Mouse (Mus musculus) natural killer cell, adult 2 months (primary cell): ENCODE measurements at regions not wholly inside any gene's neighbourhood (a gene's known extent, or its start where the extent isn't known, plus 50 kb on each side); places are given as distances from the start of the nearest gene placed in this dataset.

Source experiments
- DNase-seq, 2 experiments: peaks; one replicate each; pipeline ENCODE4 v3.0.0; 2022; ENCODE audit warnings: low spot score in 2 of 2

DNA sequence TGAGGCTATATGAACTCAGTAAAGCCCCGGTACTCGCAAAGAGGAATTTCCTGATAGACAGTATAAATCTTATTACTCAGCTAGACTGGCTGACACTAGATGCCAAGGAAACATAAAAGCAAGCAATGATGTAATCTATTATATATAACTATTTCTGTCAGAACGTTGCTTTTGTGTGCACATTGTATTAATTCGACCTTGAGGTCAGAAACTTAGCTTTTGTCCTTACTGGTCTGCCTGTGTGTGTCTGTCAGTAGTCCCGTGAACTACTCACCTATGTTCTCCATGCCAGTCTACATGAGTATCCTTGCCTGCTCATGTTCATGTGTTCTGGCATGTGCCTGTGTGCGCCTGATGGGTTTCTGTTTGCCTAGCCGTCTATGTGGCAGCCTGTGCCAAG is 70.5 kb downstream of the Tmx1 start:
- no peak for DNase-seq

DNA sequence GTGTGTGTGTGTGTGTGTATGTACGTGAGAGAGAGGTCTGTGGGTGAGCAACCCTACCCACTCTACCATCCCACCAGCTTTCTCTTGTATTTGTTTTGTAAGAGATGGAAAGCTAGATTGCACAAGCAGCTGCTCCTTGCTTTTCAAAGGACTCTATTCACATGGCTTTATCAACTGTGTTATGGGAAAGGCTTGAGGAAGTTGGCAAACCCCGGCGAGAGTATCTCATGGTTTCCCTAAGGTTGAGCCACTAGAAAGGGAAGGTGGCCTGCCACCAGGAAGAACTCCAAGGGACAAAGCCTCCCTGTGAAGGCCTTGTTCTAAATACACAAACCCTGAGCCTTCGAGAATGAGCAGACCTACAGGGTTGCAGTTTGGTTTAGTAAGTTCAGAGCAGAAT is 71.8 kb downstream of the Tmx1 start:
- no peak for DNase-seq

DNA sequence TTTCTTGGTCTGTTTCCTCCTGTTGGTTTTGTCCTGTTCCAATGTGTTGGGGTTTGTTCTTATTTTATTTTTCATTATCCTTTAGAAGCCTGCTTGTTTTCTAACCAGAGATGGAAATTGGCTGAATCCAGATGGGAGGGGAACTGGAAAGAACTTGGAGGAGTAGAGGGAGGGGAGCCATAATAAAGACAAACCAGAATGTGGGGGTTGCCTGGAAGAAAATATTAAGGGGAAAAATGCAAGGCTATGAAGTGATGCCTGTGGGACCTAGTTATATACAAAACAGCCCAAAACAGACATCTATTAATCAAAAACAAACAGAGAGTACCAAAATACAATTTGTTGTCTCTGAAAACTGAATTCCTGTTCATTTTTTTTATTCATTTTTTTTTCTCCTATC is 78.8 kb downstream of the Tmx1 start:
- no peak for DNase-seq

- DNase-seq, result no peak
These were observed 79.3 kb downstream of the Tmx1 start for GRCm38 (mm10) chr12:70532225-70532624.

GRCm38 (mm10) chr12:70532843-70533242 is 79.9 kb downstream of the Tmx1 start:
- no peak for DNase-seq

DNA sequence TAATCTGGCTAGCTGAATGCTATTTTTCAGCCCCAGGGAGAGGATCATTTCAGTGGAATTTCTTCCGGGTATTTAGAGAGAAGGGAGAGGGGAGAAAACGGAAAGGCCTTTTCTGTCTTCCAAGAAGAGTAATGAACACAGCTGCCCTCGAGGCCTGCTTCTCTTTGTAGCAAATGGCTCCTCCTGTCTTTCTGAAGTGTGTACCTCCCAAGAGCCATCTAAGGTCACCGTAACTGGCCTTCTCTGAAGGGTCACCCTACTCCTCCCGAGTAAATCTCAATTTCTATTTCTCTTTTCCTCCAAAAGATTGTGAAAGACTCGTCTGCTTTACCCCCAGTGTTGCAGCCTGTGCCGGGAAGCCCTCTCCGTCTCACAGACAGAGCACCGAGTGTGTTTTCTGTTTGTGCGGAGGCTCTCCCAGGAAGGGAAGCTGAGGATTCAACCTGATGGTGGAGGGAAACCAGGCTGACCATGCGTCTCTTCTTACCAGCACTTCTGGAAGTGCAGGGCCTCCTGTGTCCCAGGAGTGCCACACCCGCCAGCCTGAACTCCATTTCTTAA is 80.6 kb downstream of the Tmx1 start:
- DNase-seq, result no peak

DNA sequence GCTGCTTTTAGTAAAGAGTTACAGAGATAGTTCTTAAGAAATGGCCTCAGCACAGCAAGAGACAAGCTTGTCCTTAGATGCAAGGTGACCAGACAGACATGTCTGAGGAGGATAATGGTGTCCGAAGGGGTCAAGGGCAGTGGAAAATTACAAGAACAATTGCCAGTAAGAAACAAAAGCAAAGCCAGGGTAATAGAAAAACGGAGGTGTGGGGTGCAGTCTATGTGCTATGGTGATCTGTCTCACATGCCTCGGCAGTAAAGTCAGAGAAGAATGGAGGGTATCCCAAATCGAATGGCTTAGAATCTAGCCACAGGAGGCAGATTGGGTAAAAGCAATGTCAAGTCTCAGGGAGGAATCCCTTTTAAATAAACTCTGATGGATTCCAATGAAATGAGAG is 86.2 kb downstream of the Tmx1 start:
- no peak for DNase-seq

- no peak for DNase-seq
These were observed 87.0 kb downstream of the Tmx1 start for GRCm38 (mm10) chr12:70539856-70540255.

DNA sequence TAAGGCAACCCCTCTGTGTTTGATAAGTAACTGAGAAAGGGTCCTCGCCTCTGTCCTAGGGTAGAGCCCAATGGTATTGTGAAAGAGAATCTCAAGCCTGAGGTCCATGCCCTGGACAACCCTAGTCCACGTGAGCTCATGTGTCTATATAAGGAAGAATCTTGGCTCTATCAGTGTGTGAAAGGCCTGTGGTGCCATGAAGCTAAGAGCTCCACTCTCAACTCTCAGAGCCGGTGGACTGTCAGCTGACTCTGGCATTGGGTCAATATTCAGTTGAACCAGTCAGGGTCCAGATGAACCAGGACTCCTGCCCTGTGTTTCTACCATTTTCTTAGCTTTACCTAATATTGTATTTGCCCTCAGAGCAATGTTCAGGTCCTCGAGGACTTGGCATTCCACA is 88.5 kb downstream of the Tmx1 start:
- DNase-seq, result no peak

DNA sequence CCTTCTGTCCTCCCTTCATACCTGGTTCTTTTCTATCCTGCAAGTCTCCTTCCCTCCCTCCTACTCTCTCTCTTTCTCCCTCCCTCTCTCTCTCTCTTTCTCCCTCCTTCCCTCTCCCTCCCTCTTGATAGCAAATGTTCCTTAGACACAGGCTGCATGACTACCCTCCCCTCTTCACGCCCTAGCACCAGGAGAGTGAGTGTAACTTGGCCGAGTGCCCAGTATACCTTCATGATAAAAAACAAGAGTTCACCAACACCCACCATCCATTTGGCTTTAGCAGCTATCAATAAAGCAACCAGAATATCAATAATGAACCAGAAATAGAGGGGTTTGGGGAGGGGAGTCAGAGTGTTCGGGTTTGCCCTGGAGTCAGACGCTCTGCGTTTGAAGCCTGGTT is 90.4 kb downstream of the Tmx1 start:
- no peak for DNase-seq

DNA sequence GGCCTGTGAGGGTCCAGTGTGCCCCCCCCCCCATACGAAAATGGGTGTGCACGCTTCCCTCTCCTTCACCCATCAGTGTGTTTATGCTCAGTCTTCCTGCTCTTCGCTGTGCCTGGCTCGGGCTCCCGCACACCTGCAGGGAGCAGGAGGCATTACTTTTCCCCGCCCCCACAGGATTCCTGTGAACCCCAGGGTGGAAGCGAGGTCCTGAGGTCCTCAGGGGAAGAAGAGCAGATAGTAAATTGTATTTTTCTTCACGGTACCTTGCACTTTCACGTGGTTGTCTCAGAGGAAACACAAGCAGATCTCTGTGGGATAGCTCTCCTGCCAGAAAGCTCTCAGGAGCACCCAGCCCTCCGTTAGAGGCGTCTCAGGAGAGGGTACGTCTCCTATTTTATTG is 91.4 kb downstream of the Tmx1 start:
- DNase-seq, result no peak

- no peak for DNase-seq
These were observed 92.1 kb downstream of the Tmx1 start for GRCm38 (mm10) chr12:70544850-70545510.

GRCm38 (mm10) chr12:70547199-70547598 is 94.3 kb downstream of the Tmx1 start:
- DNase-seq, result no peak

GRCm38 (mm10) chr12:70549296-70549695 is 96.4 kb downstream of the Tmx1 start:
- no peak for DNase-seq

- DNase-seq, result no peak
These were observed 101.0 kb downstream of the Tmx1 start for GRCm38 (mm10) chr12:70553866-70554265.

DNA sequence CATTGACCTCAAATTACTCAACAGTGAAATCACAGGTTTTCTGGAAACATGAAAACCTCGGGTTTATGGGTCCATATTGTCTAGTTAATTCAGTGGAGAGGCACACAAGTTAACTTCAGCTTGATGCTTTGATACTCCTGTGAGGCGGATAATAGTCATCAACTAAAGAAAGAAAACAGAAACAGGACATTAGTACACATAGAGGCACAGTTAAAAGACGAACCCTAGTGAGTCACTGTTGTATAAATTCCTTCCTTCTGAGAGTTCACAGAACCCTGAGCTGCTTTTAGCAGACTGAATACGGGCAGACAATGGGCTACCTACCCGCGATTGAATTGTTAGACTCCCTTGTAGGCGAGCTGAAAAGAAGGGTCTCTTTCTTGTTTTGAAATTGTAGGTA is 101.7 kb downstream of the Tmx1 start:
- DNase-seq, result no peak

GRCm38 (mm10) chr12:70555723-70556122 is 102.8 kb downstream of the Tmx1 start:
- DNase-seq, result no peak

DNA sequence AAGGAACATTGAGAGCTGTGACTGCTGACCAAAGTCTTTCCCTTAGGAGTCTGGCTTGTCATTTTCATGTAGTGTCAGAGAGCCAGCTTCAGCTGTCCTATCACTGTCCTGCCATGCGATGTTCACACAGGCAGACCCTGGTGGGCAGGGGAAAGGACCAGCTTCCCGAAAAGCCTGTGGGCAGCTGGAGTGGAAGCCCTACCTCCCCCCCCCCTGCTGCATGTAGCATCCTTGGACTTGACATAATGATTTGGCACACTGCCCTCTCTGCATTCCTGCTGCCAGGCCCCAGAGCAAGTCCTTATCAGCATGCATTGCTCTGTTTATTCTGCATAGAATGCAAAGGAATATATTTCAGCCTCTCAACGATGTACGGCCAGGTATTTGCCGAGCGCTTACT is 103.9 kb downstream of the Tmx1 start:
- DNase-seq, result no peak

DNA sequence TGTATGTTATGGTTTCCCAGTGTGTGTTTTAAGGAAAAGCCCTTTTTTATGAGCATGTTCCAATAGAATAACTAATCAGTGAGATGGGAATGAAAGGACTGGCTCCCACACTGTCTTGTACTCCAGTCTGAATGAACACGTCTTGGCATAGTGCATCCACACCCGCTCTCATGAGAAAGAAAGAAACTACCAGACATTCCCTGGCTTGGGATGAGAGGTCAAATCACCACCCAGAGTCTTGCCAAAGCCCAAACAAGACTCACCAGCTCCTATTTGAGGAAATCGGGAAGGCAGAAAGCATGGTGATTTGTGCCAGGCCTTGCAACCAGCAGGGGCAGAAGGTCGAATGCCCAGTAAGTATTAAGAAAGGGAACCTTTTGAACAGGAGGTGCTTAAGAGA is 110.6 kb downstream of the Tmx1 start:
- no peak for DNase-seq

DNA sequence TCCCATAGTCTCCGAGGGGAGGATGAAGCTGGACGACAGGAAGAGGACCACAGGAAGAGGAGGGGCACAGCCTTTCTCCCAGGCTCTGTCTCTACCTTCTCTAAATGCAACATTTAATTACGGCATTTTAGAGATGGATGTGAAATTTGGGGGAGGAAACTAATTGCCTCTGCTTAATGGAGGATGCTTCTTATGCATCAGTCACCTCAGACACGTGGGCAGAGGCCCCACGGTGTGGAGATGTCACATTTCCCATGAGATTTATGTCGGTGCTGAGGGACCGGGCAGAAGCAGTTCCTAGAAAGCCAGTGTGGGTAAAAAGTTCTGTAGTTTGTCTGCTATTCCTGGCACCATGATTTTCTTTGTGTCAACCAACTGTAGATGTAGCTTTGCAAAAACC is 122.8 kb downstream of the Tmx1 start:
- DNase-seq, result no peak

DNA sequence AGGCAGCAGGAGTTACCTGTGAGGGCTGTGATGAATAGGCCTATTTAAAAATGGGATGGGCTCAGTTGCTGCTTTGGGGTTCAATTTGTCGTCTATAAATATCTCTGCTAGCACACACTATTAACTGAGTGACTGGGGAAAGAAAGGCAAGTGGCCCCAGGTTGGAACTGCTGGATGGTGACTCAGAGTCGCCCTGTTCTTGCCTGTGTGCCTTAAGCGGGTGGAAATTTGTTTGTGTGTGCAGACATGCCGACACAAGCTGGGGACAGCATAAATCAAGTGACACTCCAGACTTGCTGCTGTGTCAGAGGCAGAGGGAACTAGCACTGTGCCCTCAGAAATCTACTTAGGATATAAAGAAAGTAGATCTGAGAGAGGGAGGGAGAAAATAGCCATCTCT is 124.9 kb downstream of the Tmx1 start:
- no peak for DNase-seq

DNA sequence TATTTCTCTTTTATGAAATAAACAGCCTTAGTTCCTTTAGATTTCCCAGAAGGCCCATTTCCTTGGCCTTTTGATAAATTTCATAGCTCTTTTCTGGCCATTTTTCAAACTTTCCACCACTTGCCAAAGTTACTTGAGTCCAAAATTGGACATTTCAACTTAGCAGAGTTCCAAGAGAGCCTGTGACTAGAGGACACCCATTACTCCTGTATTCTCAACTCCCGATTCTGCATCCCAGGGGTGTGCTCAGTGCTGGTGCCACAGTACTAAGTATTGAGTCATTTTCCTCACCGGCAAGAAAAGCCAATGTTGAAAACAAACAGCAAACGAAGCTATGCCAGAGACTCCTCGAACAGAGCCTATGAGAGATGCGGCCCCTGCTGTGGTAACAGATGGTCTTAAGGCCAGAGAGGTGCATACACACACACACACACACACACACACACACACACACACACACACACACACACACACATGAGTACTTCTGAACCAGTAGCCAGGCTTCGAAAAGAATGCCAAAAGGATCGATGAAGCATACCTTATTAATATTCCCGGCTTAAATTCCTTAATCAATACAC is 126.5 kb downstream of the Tmx1 start:
- DNase-seq, result no peak

- DNase-seq, result no peak
These were observed 133.3 kb downstream of the Tmx1 start for GRCm38 (mm10) chr12:70586181-70586580.

DNA sequence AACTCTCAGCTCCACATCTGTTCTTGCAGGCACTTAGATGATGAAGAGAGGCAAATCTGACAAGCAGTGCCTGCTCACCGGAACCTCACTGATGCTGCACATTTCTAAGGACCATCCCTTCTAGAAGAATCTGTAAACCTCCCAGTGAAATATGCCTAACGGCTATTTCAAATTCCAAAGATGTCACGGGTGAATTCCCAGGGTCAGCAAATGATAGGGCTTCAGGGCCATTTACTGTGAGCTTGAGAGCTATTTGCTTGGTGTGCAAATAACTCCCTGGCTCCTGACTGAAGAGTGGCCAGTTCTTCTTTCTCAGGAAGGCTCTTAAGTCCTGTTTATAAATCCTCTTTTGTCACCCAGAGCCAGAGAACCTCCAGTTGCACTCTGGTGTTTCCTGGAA is 135.3 kb downstream of the Tmx1 start:
- no peak for DNase-seq
